Comparison of ENCODE assay signal across 14 mouse cellular contexts in genomic region chrX:51614384-51615004, GRCm38 (mm10).
A peak's percentile ranks its signal among the peaks of the same experiment; 100 is the strongest.
DNase-seq lines count a peak whose midpoint lies in the region; ATAC-seq and TF ChIP-seq lines count a peak whose summit lies in the region.
"Had no signal": no experiment of that assay in that cellular context is flagged by ENCODE, and none has a peak within 500 bp of the region (broad histone marks: within the 10 kb centered on the region; RNA-seq: fewer than 3 reads in every experiment).

No protein-coding gene starts in this region.

- H3K9ac ChIP-seq in forebrain, embryonic 16.5 days (replicated peaks; ENCODE audit: low read depth, low read length): no peak overlapping the region
- H3K9ac ChIP-seq in midbrain, embryonic 11.5 days (ENCODE audit: low read length): no peak overlapping the region
- H3K9ac ChIP-seq: limb, embryonic 12.5 days had no signal

- WGBS in forebrain, embryonic 16.5 days: 22% methylated on average over 7 of the region's 7 CpGs
- 22% methylated on average over 7 of the region's 7 CpGs for WGBS in midbrain, embryonic 11.5 days

- no peaks in the 10 kb centered on the region for H3K27me3 ChIP-seq in forebrain, embryonic 16.5 days (replicated peaks; ENCODE audit: control insufficient read depth, insufficient read depth, low read length)
- H3K27me3 ChIP-seq in midbrain, embryonic 11.5 days (ENCODE audit: control insufficient read depth, insufficient read depth, low read length): no peaks in the 10 kb centered on the region
- H3K27me3 ChIP-seq: CH12.LX; limb, embryonic 12.5 days had no signal

- no peak for TF ChIP-seq CTCF in left cerebral cortex, adult 2 months (IDR thresholded peaks at IDR 0.05)

- DNase-seq in ZHBTc4 (ENCODE audit: low read depth, low spot score): peak; percentile 0
- DNase-seq in embryo, embryonic 11 days: peak; percentile 39
- peak; percentile 85 for DNase-seq in midbrain, embryonic 11.5 days (ENCODE audit: low spot score, missing footprints)
- no peak for DNase-seq in left cerebral cortex, adult 2 months (ENCODE audit: extremely low spot score in 1 of 2, low spot score in 2 of 2)
- DNase-seq in cerebellum, postnatal 4 days (ENCODE audit: low spot score in 2 of 2): no peak
- DNase-seq in cerebellum, postnatal 25 days: no peak
- DNase-seq: adrenal gland, postnatal 36 days; cerebellum, adult 2 months; right cerebral cortex, postnatal 14 days had no signal

- H3K4me1 ChIP-seq in forebrain, embryonic 16.5 days (replicated peaks; ENCODE audit: control insufficient read depth, insufficient read depth, low read length): peaks cover 6% of the 10 kb centered on the region; the same call in 1 of the 2 replicates
- H3K4me1 ChIP-seq in midbrain, embryonic 11.5 days (ENCODE audit: control insufficient read depth, insufficient read depth, low read length): no peaks in the 10 kb centered on the region
- H3K4me1 ChIP-seq: limb, embryonic 12.5 days had no signal

- H3K27ac ChIP-seq in forebrain, embryonic 16.5 days (ENCODE audit: low read length): peak overlapping the region; percentile 41; the same call in 1 of the 2 replicates
- no peak overlapping the region for H3K27ac ChIP-seq in midbrain, embryonic 11.5 days (ENCODE audit: low read depth, low read length)
- no peak overlapping the region for H3K27ac ChIP-seq in left cerebral cortex, adult 2 months
- H3K27ac ChIP-seq: limb, embryonic 12.5 days had no signal

- 0 out of 2 replicates have a peak, but pooled peaks have one; percentile 45 for ATAC-seq in forebrain, embryonic 16.5 days
- no peak for ATAC-seq in midbrain, embryonic 11.5 days (ENCODE audit: low FRiP score)
- no peak for ATAC-seq in megakaryocyte progenitor cell, adult 5-6 weeks (replicated peaks; ENCODE audit: poor library complexity)
- ATAC-seq: lung, postnatal 0 days had no signal

- H3K36me3 ChIP-seq in forebrain, embryonic 16.5 days (ENCODE audit: control insufficient read depth, insufficient read depth): no peaks in the 10 kb centered on the region
- no peaks in the 10 kb centered on the region for H3K36me3 ChIP-seq in midbrain, embryonic 11.5 days (ENCODE audit: control insufficient read depth, insufficient read depth, low read length)
- H3K36me3 ChIP-seq: limb, embryonic 12.5 days had no signal

- H3K4me3 ChIP-seq in forebrain, embryonic 16.5 days (replicated peaks; ENCODE audit: low read length): no peak overlapping the region
- H3K4me3 ChIP-seq in midbrain, embryonic 11.5 days (ENCODE audit: low read depth, low read length): no peak overlapping the region
- H3K4me3 ChIP-seq in left cerebral cortex, adult 2 months: no peak overlapping the region
- H3K4me3 ChIP-seq: limb, embryonic 12.5 days had no signal

- peak overlapping the region; percentile 19; the same call in 1 of the 2 replicates for H3K4me2 ChIP-seq in forebrain, embryonic 16.5 days (ENCODE audit: low read length)
- no peak overlapping the region for H3K4me2 ChIP-seq in midbrain, embryonic 11.5 days
- H3K4me2 ChIP-seq: limb, embryonic 12.5 days had no signal

- no peaks in the 10 kb centered on the region for H3K9me3 ChIP-seq in forebrain, embryonic 16.5 days (ENCODE audit: control insufficient read depth, low read length)
- no peaks in the 10 kb centered on the region for H3K9me3 ChIP-seq in midbrain, embryonic 11.5 days (ENCODE audit: control insufficient read depth, low read length)
- H3K9me3 ChIP-seq: limb, embryonic 12.5 days had no signal

- intact Hi-C loops in left cerebral cortex, adult 2 months (cut with DNase I): no loop called here

Comparison
In these comparisons a context has a peak if more than half of its experiments do, and no peak if none do; other contexts are left out.
1. DNase-seq: peak in ZHBTc4 (single experiment), embryo, embryonic 11 days (single experiment) and midbrain, embryonic 11.5 days (single experiment); none in left cerebral cortex, adult 2 months (0 of 2), cerebellum, postnatal 4 days (0 of 2) and cerebellum, postnatal 25 days (0 of 2).